Mouse (Mus musculus) gonadal fat pad, adult 2 months (tissue): ENCODE results near the gene Pfkfb2. TPM values are rescaled to one million over a fixed set of nuclear protein-coding genes. Genes with fewer than 3 reads are reported as not detected.
A peak's percentile ranks its signal among the peaks of the same experiment; 100 is the strongest.

Experiments
- DNase-seq: peaks from one replicate; pipeline ENCODE4 v3.0.0-alpha.2; 2012; ENCODE audit warnings: low read depth
- polyA plus RNA-seq: library from polyadenylated mRNA; depleted of rRNA; stranded (reverse); fragments of >200 nt; gene quantifications from 2 replicates; pipeline ENCODE4 v1.2.3, GENCODE M21; 2012

Gene Pfkfb2
- polyA plus RNA-seq, 1 experiment: 16.2 TPM

- no peak for DNase-seq
Observed at GRCm38 (mm10) chr1:130737916-130738315, 8.9 kb upstream of the Pfkfb2 start.

- DNase-seq: no peak
Observed at GRCm38 (mm10) chr1:130737411-130737881, 8.4 kb upstream of the Pfkfb2 start.

GRCm38 (mm10) chr1:130734852-130735251, 5.8 kb upstream of the Pfkfb2 start:
- DNase-seq: no peak

GRCm38 (mm10) chr1:130734452-130734851, 5.4 kb upstream of the Pfkfb2 start:
- DNase-seq: no peak

- DNase-seq: no peak
Observed at GRCm38 (mm10) chr1:130733671-130734070, 4.6 kb upstream of the Pfkfb2 start.

GRCm38 (mm10) chr1:130732706-130733658, 3.9 kb upstream of the Pfkfb2 start:
- DNase-seq: no peak

GRCm38 (mm10) chr1:130731741-130732337, 2.8 kb upstream of the Pfkfb2 start, which contains the start of gene AA986860:
Gene AA986860, plus strand, starts transcription at chr1:130731976.
- DNase-seq: peak; percentile 88

- DNase-seq: no peak
Observed at GRCm38 (mm10) chr1:130728708-130729107, 345 bp downstream of the Pfkfb2 start.

- no peak for DNase-seq
Observed at GRCm38 (mm10) chr1:130728070-130728469, 983 bp downstream of the Pfkfb2 start.

- DNase-seq: no peak
Observed at GRCm38 (mm10) chr1:130726396-130726795, 2.7 kb downstream of the Pfkfb2 start.

- no peak for DNase-seq
Observed at GRCm38 (mm10) chr1:130724206-130724605, 4.8 kb downstream of the Pfkfb2 start.

- DNase-seq: no peak
Observed at GRCm38 (mm10) chr1:130717291-130717871, 11.7 kb downstream of the Pfkfb2 start, which contains the start of gene Yod1. Gene Yod1, plus strand, starts transcription at chr1:130717327.

GRCm38 (mm10) chr1:130716513-130717290, 12.4 kb downstream of the Pfkfb2 start:
- DNase-seq: no peak

GRCm38 (mm10) chr1:130716218-130716512, 12.9 kb downstream of the Pfkfb2 start:
- DNase-seq: no peak

GRCm38 (mm10) chr1:130715561-130716217, 13.4 kb downstream of the Pfkfb2 start, which contains the start of gene Gm29427:
Gene Gm29427, minus strand, starts transcription at chr1:130715799.
- no peak for DNase-seq

GRCm38 (mm10) chr1:130714046-130714445, 15.0 kb downstream of the Pfkfb2 start:
- no peak for DNase-seq

GRCm38 (mm10) chr1:130710283-130711080, 18.6 kb downstream of the Pfkfb2 start:
- no peak for DNase-seq

- peak; percentile 89 for DNase-seq
Observed at GRCm38 (mm10) chr1:130703613-130704012, 25.4 kb downstream of the Pfkfb2 start.

GRCm38 (mm10) chr1:130701976-130702375, 27.1 kb downstream of the Pfkfb2 start:
- no peak for DNase-seq

GRCm38 (mm10) chr1:130699937-130700633, 29.0 kb downstream of the Pfkfb2 start:
- DNase-seq: no peak
